Mouse (Mus musculus) hindbrain, embryonic 13.5 days (tissue): ENCODE measurements around the gene Sytl3. TPM values are rescaled to one million over a fixed set of nuclear protein-coding genes. Genes with fewer than 3 reads are reported as not detected.
"Not testable (repeated sequence)": the region's sequence is repeated elsewhere in the genome, so short reads cannot be mapped to it uniquely, and the experiment has no call there.

Source experiments
- ATAC-seq: fragments of 200-750 bp; cut with Nextera tagmentation; 2 replicates; pipeline ENCODE4 v1.8.0; 2017; ENCODE audit warnings: moderate TSS enrichment; ENCODE audit not compliant: low FRiP score
- H3K27ac ChIP-seq: fragments of 300-500 bp; sonication (generic); 2 replicates; pipeline ENCODE4 v1.5.1; 2015; ENCODE audit warnings: inconsistent platforms, mild to moderate bottlenecking, moderate library complexity
- H3K27me3 ChIP-seq: fragments of 300-500 bp; sonication (generic); 2 replicates; pipeline ENCODE4 v1.6.1; 2015; ENCODE audit warnings: mild to moderate bottlenecking, inconsistent platforms
- H3K36me3 ChIP-seq: fragments of 300-500 bp; sonication (generic); 2 replicates; pipeline ENCODE4 v1.6.1; 2015; ENCODE audit warnings: mild to moderate bottlenecking, inconsistent platforms
- H3K4me1 ChIP-seq: fragments of 300-500 bp; sonication (generic); replicated peaks from 2 replicates; pipeline ENCODE4 v1.6.1; 2015; ENCODE audit warnings: inconsistent platforms
- H3K4me2 ChIP-seq: fragments of 300-500 bp; sonication (generic); 2 replicates; pipeline ENCODE4 v1.6.1; 2015; ENCODE audit warnings: inconsistent platforms, mild to moderate bottlenecking, moderate library complexity
- H3K4me3 ChIP-seq: fragments of 300-500 bp; sonication (generic); 2 replicates; pipeline ENCODE4 v1.5.1; 2015; ENCODE audit warnings: mild to moderate bottlenecking, inconsistent platforms
- H3K9ac ChIP-seq: fragments of 300-500 bp; sonication (generic); 2 replicates; pipeline ENCODE4 v1.6.1; 2015; ENCODE audit warnings: mild to moderate bottlenecking, inconsistent platforms
- H3K9me3 ChIP-seq: fragments of 300-500 bp; sonication (generic); 2 replicates; pipeline ENCODE4 v1.6.1; 2016; ENCODE audit warnings: inconsistent platforms
- WGBS: fragments of 180-500 bp; shearing (Covaris S2); methylation state at CpG from one replicate; pipeline ENCODE4 v1.1.7; 2015; 5-methylcytosine and 5-hydroxymethylcytosine counted together
- polyA plus RNA-seq: library from polyadenylated mRNA; unstranded; fragments of >200 nt; fragmentation: Nextera tagmentation; extraction: Ambion mirVana; gene quantifications from 2 replicates; pipeline ENCODE4 v1.2.1, GENCODE M21; 2015

Sytl3 gene
- polyA plus RNA-seq, 1 experiment from 2014 or later, result 0.78 TPM

GRCm38 (mm10) chr17:6636861-6637260 is 22.0 kb upstream of the Sytl3 start:
- Histone ChIP-seq H3K4me2 (no peak overlapping the region), H3K27ac (no peak overlapping the region), H3K4me3 (no peak overlapping the region), H3K4me1 (no peaks in the 10 kb centered on the region), H3K9ac (no peak overlapping the region), H3K27me3 (no peaks in the 10 kb centered on the region), H3K36me3 (no peaks in the 10 kb centered on the region), H3K9me3 (no peaks in the 10 kb centered on the region)
- 92% methylated on average over 5 of the region's 5 CpGs for WGBS
- ATAC-seq, result no peak

- H3K27ac ChIP-seq, H3K4me3 ChIP-seq, H3K4me2 ChIP-seq, ATAC-seq, H3K27me3 ChIP-seq, H3K36me3 ChIP-seq, H3K9me3 ChIP-seq, H3K9ac ChIP-seq, H3K4me1 ChIP-seq: not testable (repeated sequence)
- 92% methylated on average over 4 of the region's 4 CpGs for WGBS
These were observed 21.5 kb upstream of the Sytl3 start for GRCm38 (mm10) chr17:6637434-6637833.

- not testable (repeated sequence) for ATAC-seq, H3K4me3 ChIP-seq, H3K9ac ChIP-seq, H3K9me3 ChIP-seq, H3K36me3 ChIP-seq, H3K27me3 ChIP-seq, H3K27ac ChIP-seq, H3K4me2 ChIP-seq, H3K4me1 ChIP-seq
- 89% methylated on average over 8 of the region's 8 CpGs for WGBS
These were observed 20.4 kb upstream of the Sytl3 start for GRCm38 (mm10) chr17:6638444-6638843.

- H3K9ac ChIP-seq, H3K9me3 ChIP-seq, H3K36me3 ChIP-seq, H3K4me3 ChIP-seq, H3K27ac ChIP-seq, ATAC-seq, H3K4me2 ChIP-seq, H3K27me3 ChIP-seq, H3K4me1 ChIP-seq: not testable (repeated sequence)
- WGBS, result 93% methylated on average over 16 of the region's 21 CpGs
These were observed 19.4 kb upstream of the Sytl3 start for GRCm38 (mm10) chr17:6639486-6639885.

GRCm38 (mm10) chr17:6640044-6640637 is 18.8 kb upstream of the Sytl3 start:
- H3K4me3 ChIP-seq, ATAC-seq: not testable (repeated sequence)

GRCm38 (mm10) chr17:6640771-6641429 is 18.0 kb upstream of the Sytl3 start:
- not testable (repeated sequence) for H3K4me1 ChIP-seq, H3K36me3 ChIP-seq, H3K4me3 ChIP-seq, H3K27me3 ChIP-seq, H3K27ac ChIP-seq, H3K9ac ChIP-seq, H3K9me3 ChIP-seq, ATAC-seq, H3K4me2 ChIP-seq
- WGBS, result 81% methylated on average over 14 of the region's 14 CpGs

More at GRCm38 (mm10) chr17:6640044-6640637, 18.8 kb upstream of the Sytl3 start:
- H3K4me1 ChIP-seq, H3K27me3 ChIP-seq, H3K9ac ChIP-seq, H3K36me3 ChIP-seq, H3K9me3 ChIP-seq, H3K27ac ChIP-seq, H3K4me2 ChIP-seq: not testable (repeated sequence)
- WGBS, result 91% methylated on average over 10 of the region's 10 CpGs

- not testable (repeated sequence) for H3K27me3 ChIP-seq, H3K4me2 ChIP-seq, ATAC-seq, H3K4me3 ChIP-seq, H3K4me1 ChIP-seq, H3K36me3 ChIP-seq, H3K9ac ChIP-seq, H3K9me3 ChIP-seq, H3K27ac ChIP-seq
- 91% methylated on average over 8 of the region's 9 CpGs for WGBS
These were observed 14.7 kb upstream of the Sytl3 start for GRCm38 (mm10) chr17:6644210-6644609.

- H3K4me3 ChIP-seq, H3K36me3 ChIP-seq, H3K9me3 ChIP-seq, H3K4me2 ChIP-seq, H3K9ac ChIP-seq, H3K27ac ChIP-seq, H3K4me1 ChIP-seq, H3K27me3 ChIP-seq, ATAC-seq: not testable (repeated sequence)
- 91% methylated on average over 4 of the region's 4 CpGs for WGBS
These were observed 14.2 kb upstream of the Sytl3 start for GRCm38 (mm10) chr17:6644673-6645072.

- not testable (repeated sequence) for H3K36me3 ChIP-seq, H3K9me3 ChIP-seq
These were observed 13.2 kb upstream of the Sytl3 start for GRCm38 (mm10) chr17:6645668-6646067.

GRCm38 (mm10) chr17:6646841-6647240 is 12.1 kb upstream of the Sytl3 start:
- not testable (repeated sequence) for ATAC-seq, H3K9me3 ChIP-seq, H3K4me1 ChIP-seq, H3K9ac ChIP-seq, H3K4me2 ChIP-seq, H3K36me3 ChIP-seq, H3K27ac ChIP-seq, H3K4me3 ChIP-seq, H3K27me3 ChIP-seq
- WGBS, result 97% methylated on average over 8 of the region's 8 CpGs

More at GRCm38 (mm10) chr17:6645668-6646067, 13.2 kb upstream of the Sytl3 start:
- 94% methylated on average over 4 of the region's 4 CpGs for WGBS
- not testable (repeated sequence) for H3K27me3 ChIP-seq, ATAC-seq, H3K4me1 ChIP-seq, H3K4me3 ChIP-seq, H3K4me2 ChIP-seq, H3K9ac ChIP-seq, H3K27ac ChIP-seq

GRCm38 (mm10) chr17:6647452-6647851 is 11.4 kb upstream of the Sytl3 start:
- whole genome bisulfite sequencing, result 96% methylated on average over 3 of the region's 3 CpGs
- not testable (repeated sequence) for ATAC-seq, H3K36me3 ChIP-seq, H3K27me3 ChIP-seq, H3K4me2 ChIP-seq, H3K4me3 ChIP-seq, H3K9me3 ChIP-seq, H3K27ac ChIP-seq, H3K9ac ChIP-seq, H3K4me1 ChIP-seq

- H3K4me2 ChIP-seq, H3K4me3 ChIP-seq, H3K27ac ChIP-seq, H3K36me3 ChIP-seq, ATAC-seq, H3K9me3 ChIP-seq, H3K9ac ChIP-seq, H3K4me1 ChIP-seq, H3K27me3 ChIP-seq: not testable (repeated sequence)
- 84% methylated on average over 6 of the region's 7 CpGs for WGBS
These were observed 7.9 kb upstream of the Sytl3 start for GRCm38 (mm10) chr17:6650904-6651565.
